Mouse (Mus musculus): ENCODE results near the gene Evc.

DNA sequence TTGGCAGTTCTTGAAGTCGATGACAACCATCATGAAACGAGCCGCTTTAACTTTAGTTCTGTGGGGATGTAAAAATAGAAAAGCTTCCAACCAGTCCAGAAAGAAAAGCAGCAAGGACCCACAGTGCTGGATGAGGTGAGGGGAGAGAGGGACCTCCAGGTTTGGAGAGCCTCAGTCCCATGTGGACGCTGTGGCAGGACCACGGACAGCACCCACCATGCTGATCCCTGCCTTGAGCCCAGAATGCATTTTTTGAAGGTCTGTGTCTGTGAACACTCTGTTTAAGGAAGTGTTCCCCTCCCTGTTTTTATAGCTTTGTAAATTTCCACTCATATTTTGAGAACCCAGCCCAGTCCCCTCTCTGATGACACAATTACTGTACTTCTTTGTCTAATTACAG, 79.5 kb downstream of the Evc start:
- no peak for TF ChIP-seq CTCF (IDR thresholded peaks at IDR 0.05; ENCODE audit: borderline replicate concordance, insufficient read depth, low read depth, low read length)
- TF ChIP-seq POLR2A (IDR thresholded peaks at IDR 0.05; ENCODE audit: borderline replicate concordance, insufficient read depth, low read length), result no peak
